Mouse (Mus musculus) spleen, postnatal 14 days (tissue): ENCODE measurements around the gene Nhp2.

ENCODE experiments used
- DNase-seq, 2 experiments: peaks; one replicate each; pipeline ENCODE4 v3.0.0; 2021 to 2022; ENCODE audit warnings: low spot score in 2 of 2

The Nhp2 gene

DNA sequence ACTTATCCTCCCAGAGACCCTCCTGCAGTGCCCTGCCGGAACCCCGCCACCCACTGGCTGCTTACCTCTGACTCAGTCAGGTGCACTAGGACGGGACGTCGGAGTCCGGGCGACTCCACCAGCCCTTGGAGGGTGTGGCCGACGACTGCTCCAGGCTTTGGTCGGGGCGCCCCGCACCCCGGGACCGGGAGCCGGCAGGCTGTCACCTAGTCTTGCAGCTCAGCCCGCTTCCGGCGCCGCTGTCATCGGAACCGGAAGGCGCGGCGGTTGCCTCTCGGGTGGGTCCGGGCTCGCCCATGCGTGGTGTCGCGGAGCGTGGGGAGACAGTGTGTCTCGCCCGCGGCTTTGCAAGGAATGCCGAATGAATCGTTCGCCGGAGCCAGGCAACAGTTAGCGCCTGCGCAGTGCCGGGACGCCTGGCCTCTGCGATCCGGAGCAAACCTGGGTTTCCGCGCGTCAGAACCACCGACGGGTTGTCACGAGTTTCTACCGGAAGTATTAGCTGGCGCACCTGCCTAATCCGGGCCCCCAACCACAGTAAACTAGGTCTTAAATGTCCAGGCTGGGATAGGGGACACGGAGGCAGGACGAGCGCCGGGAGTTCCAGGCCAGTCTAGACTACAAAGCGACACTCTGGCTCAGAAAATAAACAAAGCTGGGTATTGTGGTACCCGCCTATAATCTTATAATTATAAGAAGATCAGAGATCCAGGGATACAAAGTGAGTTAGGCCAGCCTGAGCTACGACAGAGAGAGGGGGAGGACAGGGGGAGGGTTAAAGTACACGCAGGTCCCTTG is 16.2 kb downstream of the Nhp2 start, which contains the start of gene Rmnd5b:
Rmnd5b (minus strand) TSS at position 372 of the 798 bp plus-strand sequence.
- peak; percentile 71 to 74 for DNase-seq

DNA sequence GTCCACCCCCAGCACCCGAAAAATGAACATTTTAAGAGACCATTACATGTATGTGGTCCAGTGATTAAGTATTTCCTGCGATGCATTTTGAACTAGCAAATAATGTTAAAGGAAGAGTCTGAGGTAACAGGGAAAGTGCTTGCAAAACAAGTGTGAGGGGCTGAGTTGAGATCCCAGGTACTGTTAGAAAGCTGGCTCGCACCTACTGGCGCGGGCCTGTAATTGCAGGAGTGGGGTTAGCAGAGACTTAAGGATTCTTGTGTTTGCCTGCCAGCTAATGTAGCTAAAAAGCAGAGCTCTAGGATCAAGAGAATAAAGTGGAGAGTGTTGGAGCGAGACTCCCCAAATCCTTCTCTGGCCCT is 16.8 kb downstream of the Nhp2 start:
- peak; percentile 47 to 71 for DNase-seq

DNA sequence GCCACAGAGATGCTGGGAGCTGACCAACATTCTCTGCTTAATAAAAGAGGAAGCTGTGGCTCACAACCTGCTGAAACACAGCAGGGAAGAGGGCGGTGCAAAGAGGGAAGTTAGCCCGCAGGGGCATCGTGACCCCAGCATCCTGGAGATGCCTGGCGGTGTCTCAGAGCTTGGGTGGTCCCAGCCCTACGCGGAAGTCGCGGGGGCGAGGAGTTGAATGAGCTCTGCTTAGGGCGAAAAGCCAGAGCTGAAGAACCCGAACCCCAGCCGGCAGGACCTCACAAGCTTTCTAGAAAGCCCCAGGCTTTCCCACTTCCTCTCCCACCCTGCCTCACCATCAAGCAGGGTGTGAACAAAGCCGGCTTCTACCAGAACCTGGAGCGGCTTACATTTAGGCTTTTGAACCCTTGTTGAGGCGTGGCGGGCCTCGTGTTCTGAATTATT is 18.5 kb downstream of the Nhp2 start:
- peak in 1 of 2 experiments; percentile 53 for DNase-seq

DNA sequence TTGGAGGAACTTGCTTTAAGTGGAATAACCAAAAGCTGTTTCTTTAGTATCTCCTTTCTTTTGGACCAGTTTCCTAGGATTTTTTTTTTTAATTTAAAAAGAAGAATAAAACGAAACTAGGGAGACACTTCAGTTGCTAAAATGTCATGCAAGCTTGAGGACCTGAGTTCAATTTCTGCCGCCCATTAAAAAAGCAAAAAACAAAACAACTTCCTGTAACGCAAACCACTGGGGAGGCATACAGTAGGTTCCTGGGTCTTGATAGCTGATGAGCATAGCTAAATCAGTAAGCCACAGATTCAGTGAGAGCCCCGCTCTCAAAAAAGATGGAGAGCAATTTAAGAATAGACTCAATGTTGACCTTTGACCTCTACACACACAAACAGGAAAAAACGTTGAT is 19.0 kb downstream of the Nhp2 start:
- DNase-seq = no peak

DNA sequence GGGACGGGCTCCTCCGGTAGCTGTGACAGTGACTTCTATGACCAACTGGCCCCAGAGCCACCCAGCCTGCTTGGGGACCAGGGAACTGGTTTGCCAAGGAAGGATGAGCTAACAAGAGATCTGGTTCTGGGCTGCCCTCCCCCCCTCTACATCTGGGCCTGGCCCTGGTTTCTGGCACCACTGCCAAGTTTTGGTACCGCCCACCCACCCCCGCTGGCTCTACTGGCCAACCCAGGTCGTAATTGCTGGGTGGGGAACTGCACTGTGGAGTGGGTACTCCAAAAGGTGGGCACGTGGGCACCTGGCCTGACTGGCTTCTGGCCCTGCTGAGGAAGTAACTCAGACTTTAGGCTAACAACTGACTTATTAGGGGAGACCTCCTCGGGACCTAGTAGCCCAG is 21.2 kb downstream of the Nhp2 start:
- DNase-seq = no peak

DNA sequence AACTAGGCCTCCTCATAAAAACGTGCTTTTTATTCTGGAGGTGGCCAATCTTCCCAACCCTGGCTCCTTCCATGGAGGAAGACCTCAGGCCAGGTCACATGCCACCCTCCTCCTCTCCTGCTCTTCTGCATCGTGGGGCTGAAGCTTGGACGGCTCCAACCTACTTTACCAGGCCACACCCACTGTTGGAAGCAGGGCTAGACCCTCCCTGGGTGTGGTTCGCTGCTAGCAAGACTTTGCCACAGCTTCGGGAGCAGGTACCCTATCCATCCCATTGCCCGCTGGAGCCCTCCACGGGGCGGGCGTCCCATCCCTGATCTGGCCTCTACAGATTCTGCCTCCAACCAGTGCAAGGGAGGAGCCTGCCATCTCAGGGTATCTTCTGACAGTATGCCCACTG is 23.7 kb downstream of the Nhp2 start:
- DNase-seq = no peak

DNA sequence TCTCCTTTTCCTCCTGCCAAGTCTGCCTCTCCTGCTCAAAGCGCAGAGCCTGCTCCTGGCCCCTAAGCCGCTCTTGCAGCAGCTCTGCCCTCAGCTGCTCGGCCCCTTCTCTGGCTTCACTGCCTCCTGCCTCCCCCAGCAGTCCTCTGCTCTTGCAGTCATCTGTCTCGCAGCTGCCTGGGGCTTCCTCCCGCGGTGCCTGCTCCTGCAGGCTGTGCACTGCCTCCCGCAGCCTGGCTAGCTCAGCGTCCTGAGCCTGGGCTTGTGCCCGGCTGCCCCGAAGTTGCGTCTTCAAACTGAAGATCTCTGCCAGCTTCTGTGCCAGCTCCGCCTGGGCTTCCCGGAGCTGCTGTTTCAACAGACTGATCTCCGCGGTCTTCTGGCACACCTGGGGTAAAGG is 24.2 kb downstream of the Nhp2 start:
- DNase-seq = no peak

DNA sequence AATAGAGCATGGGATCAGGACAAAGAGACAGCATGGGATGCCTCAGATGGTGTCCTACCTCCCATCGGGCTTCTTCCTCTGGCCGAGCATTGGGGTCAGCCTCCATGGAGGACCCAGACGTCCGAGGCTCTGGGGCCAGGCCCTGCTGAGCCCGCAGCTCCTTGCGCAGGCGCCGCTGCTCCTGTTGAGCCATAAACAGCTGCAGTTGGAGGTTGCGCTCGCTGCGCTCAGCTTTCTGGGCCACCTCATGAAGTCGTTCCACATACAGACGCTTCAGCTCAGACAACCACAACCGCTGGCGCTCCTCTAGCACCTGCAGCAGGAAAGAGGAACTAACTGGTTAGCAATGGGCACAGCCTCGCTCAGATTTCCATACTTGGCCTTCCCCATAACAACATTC is 24.7 kb downstream of the Nhp2 start:
- DNase-seq = peak; percentile 38 to 61

DNA sequence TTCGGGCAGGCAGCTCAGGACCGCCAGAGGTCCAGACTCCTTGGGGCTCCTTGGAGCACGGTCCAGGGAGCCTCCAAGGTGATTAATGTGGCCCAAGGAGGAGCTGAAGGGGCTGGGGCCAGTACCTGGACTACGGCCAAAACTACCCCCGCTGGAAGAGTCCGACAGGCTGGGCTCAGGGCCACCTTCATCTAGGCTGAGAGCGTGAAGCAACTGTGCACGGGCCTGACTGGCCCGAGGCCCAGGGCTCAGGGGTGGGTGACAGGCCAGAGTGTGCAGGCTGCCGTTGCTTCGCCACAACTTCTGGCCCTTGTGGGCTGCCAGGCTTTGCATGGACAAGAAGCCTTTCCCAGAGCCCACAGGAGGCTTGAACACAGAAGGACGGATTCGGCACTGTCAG is 25.8 kb downstream of the Nhp2 start:
- DNase-seq = no peak

DNA sequence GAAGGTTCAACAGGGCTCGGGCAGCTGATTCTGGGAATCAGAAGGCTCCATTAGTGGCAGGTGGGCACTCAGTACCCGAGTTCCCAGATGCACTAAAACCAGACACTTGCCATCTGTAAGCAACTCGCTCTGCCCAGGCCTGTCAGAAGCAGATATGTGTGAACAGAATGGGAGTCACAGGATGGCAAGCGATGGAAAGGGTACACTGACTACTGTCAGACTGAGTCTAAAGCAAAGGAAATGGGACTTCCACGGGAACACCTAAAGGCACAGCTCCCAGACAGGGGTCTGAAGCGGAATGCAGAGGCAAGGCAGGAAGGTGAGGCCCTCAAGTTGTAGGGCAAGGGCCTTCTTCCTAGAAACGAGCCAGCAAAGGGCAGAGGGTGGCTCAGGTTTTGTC is 26.7 kb downstream of the Nhp2 start:
- no peak for DNase-seq

DNA sequence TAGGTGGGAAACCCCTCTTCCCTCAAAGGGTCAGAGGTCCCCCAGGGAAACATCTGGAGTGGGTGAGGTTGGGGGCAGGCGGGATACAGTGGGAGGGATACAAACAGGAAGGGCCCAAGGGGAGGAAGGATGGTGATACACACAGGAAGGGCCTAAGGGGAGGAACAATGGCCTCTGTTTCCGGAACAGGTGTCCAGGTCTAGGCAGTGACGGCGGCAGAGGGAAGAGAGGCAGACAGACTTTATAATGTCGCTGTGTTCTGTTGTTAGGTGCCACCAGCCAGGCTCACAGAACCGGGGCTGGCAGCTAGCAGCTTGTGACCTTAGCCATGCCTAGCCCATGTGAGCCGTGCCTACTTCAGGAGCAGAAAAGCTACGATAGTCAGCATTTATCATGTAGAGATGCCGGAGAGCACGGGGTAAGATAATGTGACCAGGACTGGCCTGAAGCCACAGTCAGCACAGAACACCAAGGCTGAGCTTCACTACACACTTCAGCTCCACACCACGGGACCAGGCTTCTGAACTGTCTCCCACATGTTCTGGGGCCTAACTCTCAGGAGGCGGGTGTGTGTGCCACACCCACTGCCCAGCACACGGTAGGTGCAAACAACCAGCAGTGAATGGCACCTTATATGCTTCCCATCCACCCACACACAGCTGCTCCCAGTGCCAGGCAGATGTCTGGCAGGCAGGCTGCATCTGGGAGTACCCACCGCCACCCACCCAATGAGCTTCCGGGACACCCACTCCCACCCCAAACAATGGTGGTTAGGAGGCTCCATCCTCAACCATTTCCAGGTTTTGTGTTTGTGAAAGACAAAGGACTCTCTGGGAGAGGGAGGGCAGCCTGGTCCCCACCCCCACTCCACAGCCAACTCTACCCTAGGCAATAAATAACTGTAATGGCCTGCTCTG is 27.5 kb downstream of the Nhp2 start:
- no peak for DNase-seq

DNA sequence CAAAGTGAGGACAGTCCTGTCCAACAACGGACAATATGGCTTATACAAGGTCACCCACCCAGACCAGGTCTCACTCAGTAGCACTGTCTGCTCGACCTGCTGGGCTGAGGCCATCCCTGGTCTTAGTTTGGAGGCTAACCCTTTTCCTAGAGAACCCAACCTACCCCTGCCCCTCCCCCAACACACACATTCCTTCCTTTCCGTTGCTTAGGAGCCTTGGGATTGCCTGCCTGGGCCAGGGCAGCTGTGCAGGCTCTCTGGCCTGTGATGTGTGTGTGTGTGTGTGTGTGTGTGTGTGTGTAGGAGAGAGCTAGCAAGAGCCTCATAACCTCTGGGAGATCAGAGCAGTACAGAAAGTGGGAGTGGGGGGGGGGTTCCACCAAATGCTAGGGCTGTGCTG is 29.0 kb downstream of the Nhp2 start:
- DNase-seq = no peak

DNA sequence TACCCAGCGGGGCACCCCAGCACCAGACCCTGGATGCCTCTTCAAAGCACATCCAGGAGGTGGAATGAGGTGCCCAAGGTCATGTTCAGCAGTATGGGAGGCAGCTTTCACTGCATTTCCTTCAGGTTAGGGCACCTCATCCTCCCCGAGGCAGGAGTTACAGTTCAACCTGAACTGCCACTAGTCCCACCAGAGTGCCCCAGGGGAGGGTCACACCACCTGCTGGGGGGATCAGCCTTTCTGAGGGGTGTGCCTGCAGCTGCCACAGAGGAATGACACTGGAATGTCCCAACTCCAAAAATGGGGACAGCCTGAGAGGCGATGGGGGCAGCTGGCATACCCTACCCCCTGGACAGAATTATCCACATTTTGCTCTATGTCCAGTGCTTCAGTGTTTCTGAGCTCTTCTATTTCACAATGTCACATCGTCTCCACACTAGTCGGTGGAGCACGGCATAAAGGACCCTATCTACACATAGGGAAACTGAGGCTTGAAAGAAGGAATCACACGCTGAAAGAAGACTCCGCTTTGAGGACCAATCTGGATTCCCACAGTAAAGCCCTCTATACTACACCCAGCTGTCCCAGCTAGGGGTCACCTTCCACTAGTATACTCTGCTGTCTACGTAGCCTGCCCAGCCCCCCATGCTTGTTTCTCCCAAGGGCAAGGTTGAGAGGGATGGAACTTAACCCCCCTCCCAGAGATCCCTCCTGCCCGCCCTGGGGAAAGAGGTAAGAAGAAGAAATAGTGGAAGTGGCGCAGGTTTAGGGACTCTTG is 29.8 kb downstream of the Nhp2 start:
- DNase-seq = no peak

DNA sequence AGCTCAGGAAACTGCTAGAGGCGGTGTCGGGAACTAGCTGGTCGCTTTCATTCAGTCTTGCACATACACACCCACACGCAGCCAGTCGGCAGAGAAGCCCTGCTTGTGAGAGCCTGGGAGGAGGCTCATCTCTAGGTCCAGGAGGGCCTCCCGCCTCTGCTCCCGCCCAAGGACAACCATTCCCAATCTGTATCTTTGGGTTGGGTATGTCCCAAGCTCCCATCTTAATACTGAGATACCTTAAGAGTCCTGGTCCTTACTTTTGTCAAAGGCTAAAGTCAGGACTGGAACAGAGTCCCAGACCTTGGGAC is 30.3 kb downstream of the Nhp2 start:
- no peak for DNase-seq

DNA sequence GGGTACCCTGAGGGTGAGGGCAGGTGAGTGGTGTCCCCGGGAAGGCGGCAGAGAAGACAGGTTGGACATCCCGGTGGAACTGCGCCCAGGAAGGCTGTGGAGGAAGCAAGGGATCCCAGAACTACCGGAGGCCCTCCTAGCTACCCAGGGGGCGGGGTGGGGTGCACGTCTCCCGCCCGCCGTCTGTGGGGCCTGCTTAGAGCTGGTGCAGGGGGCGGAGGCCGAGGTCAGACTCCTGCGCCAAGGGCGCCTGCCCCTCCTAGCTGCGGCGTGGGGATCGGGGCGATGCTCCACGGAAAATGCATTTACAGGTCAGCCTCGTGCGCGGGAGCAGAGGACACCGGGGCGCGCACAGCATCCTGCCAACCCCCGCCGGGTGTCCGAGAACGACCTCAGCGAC is 30.7 kb downstream of the Nhp2 start:
- DNase-seq = no peak

DNA sequence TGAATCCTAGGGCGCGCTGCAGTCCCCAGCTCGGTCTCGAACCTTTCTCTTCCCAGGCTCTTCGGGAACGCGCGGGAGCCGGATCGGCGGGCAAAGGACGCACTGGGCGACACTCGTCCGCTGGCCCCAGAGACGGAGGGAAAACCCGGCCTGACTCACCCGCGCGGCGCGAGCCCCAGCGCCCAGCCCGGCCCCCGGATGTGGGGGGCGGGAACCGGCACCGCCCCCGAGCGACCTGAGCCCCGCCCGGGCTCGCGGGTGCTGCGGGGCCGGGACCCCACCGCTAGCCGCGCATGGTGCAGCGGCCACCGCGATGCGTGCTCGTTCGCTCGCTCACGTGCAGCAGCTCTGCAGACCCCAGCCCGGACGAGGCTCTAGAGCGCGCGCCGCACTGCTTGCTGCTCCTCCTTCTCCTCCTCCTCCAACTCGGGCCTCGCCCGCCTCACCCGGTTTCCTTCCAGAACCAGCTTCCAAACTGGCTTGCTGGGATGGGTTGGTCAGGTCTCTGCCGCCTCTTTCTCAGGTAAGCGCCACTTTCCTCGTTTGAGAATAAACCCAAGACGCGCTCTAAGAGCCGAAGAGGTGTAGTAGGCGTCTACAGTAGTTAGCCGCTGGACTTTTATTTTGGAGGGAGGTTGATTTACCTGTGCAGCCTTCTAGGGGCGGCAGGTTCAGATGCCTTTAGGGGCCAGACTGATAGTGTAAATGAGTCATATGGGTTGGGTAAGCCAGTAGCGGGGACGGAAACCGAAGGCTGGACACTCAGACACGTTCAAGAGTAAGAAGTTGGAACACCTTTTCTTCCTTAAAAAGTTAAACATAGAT is 31.4 kb downstream of the Nhp2 start, which contains the start of the genes N4bp3 and D930048N14Rik:
N4bp3 (minus strand) TSS at position 152 of the 825 bp plus-strand sequence.
D930048N14Rik (plus strand) TSS at position 264 of the 825 bp plus-strand sequence.
- peak; percentile 51 to 66 for DNase-seq

DNA sequence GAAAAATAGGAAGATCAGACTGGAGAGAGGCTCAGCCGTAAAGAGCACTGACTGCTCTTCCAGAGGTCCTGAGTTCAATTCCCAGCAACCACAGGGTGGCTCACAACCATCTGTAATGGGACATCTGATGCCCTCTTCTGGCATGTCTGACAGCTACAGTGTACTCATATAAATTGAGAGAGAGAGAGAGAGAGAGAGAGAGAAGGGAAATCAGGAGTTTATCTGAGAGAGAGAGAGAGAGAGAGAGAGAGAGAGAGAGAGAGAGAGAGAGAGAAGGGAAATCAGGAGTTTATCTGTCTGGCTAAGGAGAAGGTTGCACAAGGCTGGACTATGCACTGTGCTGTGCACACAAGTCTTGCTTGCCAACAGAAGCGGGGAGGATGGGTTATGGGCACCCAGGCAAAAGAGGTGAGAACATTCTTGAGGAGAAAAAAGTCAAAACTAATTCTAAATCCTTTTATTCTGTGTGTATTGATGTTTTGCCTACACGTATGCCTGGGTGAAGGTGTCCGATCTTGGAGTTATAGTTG is 33.4 kb downstream of the Nhp2 start:
- no peak for DNase-seq

DNA sequence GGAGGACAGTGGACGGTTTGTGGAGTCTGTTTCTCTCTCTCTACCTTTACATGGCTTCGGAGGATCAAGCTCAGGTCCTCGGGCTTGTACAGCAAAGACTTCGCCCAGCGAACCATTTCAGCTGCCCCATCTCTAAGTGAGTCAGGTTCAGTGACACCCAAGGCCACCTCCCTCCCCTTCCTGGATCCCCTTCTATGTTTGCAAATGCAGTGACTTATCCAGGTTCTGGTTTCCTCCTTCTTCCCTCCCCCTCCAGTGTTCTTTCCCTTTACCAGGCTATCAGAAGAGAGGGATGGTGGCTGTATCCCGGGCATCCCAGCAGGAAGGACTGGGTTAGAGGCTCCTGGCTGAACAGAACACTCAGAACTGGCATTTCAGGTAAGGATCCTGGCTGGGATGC is 34.2 kb downstream of the Nhp2 start:
- DNase-seq = no peak

DNA sequence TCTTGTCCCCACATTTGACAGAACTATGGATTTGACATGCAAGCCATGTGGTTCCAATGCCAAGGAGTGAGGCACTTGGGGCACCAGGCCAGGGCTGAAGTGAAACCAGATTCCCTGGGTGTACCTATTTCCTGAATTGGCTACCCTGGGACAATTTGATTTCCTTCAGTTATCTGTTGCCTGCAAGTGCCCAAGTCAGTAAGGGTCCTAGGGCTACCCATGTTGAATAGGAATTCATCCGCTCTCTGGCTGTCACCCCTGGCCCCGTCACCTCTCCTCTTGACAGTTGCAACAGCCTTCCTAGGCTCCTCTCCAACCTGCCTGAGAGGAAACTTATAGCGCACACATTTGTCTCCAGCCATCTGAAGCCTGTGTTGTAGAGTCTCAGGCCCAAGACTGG is 35.4 kb downstream of the Nhp2 start:
- DNase-seq = no peak

DNA sequence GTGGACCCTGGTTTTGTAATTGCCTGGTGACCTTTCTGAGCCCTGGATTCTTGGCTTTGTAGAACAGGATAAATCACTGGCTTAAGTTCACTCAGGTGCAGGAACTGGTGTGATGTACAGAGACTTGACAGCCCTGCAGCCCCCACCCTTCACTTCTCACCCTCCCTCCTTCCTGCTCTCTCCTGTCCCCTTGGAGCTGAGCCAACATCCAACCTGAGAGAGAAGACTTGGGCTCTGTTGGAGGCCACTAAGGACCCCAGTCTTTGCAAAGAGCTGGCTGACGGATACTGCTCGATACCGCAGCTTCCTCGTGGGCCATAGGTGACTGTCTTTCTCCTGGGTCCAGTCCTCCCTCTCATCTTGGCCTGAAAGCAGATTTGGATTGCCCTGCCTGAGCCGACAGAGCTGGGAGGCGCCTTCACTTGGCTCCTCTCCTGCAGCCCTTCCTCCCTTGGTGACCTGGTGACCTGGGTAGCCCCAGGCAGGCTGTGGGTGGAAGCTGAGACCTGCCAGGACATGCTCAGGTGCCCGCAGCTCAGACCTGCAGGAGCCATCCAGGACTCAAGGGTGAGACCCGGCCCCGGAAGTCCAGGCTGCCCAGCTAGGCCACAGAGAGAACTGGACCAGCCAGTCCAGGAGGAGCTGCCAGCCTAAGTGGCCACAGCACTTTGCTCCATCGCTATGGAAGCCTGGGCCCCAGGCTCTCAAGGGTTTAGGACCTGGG is 37.4 kb downstream of the Nhp2 start:
- no peak for DNase-seq
